Mouse (Mus musculus) stomach, postnatal 0 days (tissue): ENCODE data around the gene Astn2. TPM values are rescaled to one million over a fixed set of nuclear protein-coding genes. Genes with fewer than 3 reads are reported as not detected.
A peak's percentile ranks its signal among the peaks of the same experiment; 100 is the strongest.

Experiments
- ATAC-seq: fragments of 200-750 bp; cut with Nextera tagmentation; 2 replicates; pipeline ENCODE4 v1.8.0; 2017; ENCODE audit not compliant: low FRiP score, low TSS enrichment
- DNase-seq: peaks from one replicate; pipeline ENCODE4 v3.0.0-alpha.2; 2016; ENCODE audit warnings: low spot score
- H3K27ac ChIP-seq: fragments of 300-500 bp; sonication (generic); replicated peaks from 2 replicates; pipeline ENCODE4 v1.5.1; 2014; ENCODE audit warnings: mild to moderate bottlenecking, control low read depth
- H3K27me3 ChIP-seq: fragments of 300-500 bp; sonication (generic); 2 replicates; pipeline ENCODE4 v1.6.1; 2014; ENCODE audit warnings: low read length; ENCODE audit not compliant: control insufficient read depth, insufficient read depth
- H3K36me3 ChIP-seq: fragments of 300-500 bp; sonication (generic); 2 replicates; pipeline ENCODE4 v1.6.1; 2014; ENCODE audit warnings: low read length, mixed read lengths; ENCODE audit not compliant: control insufficient read depth, insufficient read depth
- H3K4me1 ChIP-seq: fragments of 300-500 bp; sonication (generic); replicated peaks from 2 replicates; pipeline ENCODE4 v1.6.1; 2014; ENCODE audit warnings: antibody characterized with exemption; ENCODE audit not compliant: control insufficient read depth, insufficient read depth
- H3K4me2 ChIP-seq: fragments of 300-500 bp; sonication (generic); replicated peaks from 2 replicates; pipeline ENCODE4 v1.6.1; 2014; ENCODE audit warnings: low read depth, mild to moderate bottlenecking, control low read depth, moderate library complexity
- H3K4me3 ChIP-seq: fragments of 300-500 bp; sonication (generic); 2 replicates; pipeline ENCODE4 v1.5.1; 2014; ENCODE audit warnings: low read depth, low read length, control low read depth
- H3K9ac ChIP-seq: fragments of 300-500 bp; sonication (generic); 2 replicates; pipeline ENCODE4 v1.6.1; 2014; ENCODE audit warnings: mild to moderate bottlenecking, low read length, control low read depth, mixed read lengths
- H3K9me3 ChIP-seq: fragments of 300-500 bp; sonication (generic); 2 replicates; pipeline ENCODE4 v1.6.1; 2016; ENCODE audit warnings: low read length; ENCODE audit not compliant: control insufficient read depth
- CTCF ChIP-seq: IDR thresholded peaks from 2 replicates; pipeline ENCODE4 v1.5.1; 2016; ENCODE audit warnings: antibody characterized with exemption, low read depth, mild to moderate bottlenecking, moderate library complexity
- EP300 ChIP-seq: optimal IDR thresholded peaks from 2 replicates; pipeline ENCODE3; 2016; ENCODE audit warnings: antibody characterized with exemption
- WGBS: fragments of 180-500 bp; shearing (Covaris S2); extraction: QIAGEN DNeasy Blood & Tissue Kit; methylation state at CpG from one replicate; pipeline ENCODE4 v1.1.7; 2014; 5-methylcytosine and 5-hydroxymethylcytosine counted together
- polyA plus RNA-seq: library from polyadenylated mRNA; unstranded; fragments of >200 nt; fragmentation: Nextera tagmentation; extraction: Ambion mirVana; gene quantifications from 2 replicates; pipeline ENCODE4 v1.2.1, GENCODE M21; 2015

The Astn2 gene
- polyA plus RNA-seq, 1 experiment from 2014 or later = 0.16 TPM

GRCm38 (mm10) chr4:65886862-65887261 is 517.5 kb downstream of the Astn2 start:
- Histone ChIP-seq H3K9me3 (no peaks in the 10 kb centered on the region), H3K27me3 (no peaks in the 10 kb centered on the region), H3K4me3 (no peak overlapping the region), H3K27ac (no peak overlapping the region), H3K9ac (no peak overlapping the region), H3K36me3 (no peaks in the 10 kb centered on the region), H3K4me1 (no peaks in the 10 kb centered on the region), H3K4me2 (no peak overlapping the region)
- 45% methylated on average over 1 of the region's 1 CpGs for WGBS
- ATAC-seq = no peak
- no peak for DNase-seq
- TF ChIP-seq CTCF (no peak), EP300 (no peak)

- 67% methylated on average over 3 of the region's 3 CpGs for WGBS
- Histone ChIP-seq H3K4me2 (no peak overlapping the region), H3K27ac (no peak overlapping the region), H3K9me3 (no peaks in the 10 kb centered on the region), H3K27me3 (no peaks in the 10 kb centered on the region), H3K36me3 (no peaks in the 10 kb centered on the region), H3K4me3 (no peak overlapping the region), H3K4me1 (no peaks in the 10 kb centered on the region), H3K9ac (no peak overlapping the region)
- no peak for DNase-seq
- TF ChIP-seq CTCF = no peak
- no peak for ATAC-seq
These were observed 518.5 kb downstream of the Astn2 start for GRCm38 (mm10) chr4:65885921-65886320.

DNA sequence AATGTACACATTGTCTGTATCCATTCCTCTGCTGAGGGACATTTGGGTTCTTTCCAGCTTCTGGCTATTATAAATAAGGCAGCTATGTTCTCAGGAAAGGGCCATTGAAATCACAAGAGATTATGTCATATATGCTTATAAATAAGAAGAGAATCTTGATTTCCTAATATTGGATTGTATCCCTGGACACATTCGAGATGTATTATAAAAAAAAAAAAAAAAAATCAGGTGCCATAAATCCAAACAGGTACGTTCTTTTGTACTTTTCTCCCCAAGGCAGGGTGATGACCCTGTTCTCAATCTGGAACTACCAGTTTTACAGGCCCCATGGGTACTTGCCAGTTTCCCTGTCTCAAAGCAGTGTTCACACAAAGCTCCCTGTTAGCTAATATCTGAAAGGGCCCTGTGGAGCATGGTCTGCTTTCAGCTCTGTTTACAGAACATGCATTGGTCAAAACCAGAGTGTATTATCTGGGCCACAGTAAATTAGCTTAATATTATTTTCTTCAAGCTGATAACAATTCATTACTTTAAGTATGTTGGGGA is 530.1 kb downstream of the Astn2 start:
- ATAC-seq = no peak
- no peaks in the 10 kb centered on the region for H3K4me1 ChIP-seq
- H3K9ac ChIP-seq = no peak overlapping the region
- H3K4me3 ChIP-seq = no peak overlapping the region
- 45% methylated on average over 2 of the region's 2 CpGs for WGBS
- DNase-seq = peak; percentile 35
- no peaks in the 10 kb centered on the region for H3K36me3 ChIP-seq
- no peak overlapping the region for H3K4me2 ChIP-seq
- no peak for TF ChIP-seq EP300
- no peak for TF ChIP-seq CTCF
- no peak overlapping the region for H3K27ac ChIP-seq
- H3K27me3 ChIP-seq = no peaks in the 10 kb centered on the region
- no peaks in the 10 kb centered on the region for H3K9me3 ChIP-seq

DNA sequence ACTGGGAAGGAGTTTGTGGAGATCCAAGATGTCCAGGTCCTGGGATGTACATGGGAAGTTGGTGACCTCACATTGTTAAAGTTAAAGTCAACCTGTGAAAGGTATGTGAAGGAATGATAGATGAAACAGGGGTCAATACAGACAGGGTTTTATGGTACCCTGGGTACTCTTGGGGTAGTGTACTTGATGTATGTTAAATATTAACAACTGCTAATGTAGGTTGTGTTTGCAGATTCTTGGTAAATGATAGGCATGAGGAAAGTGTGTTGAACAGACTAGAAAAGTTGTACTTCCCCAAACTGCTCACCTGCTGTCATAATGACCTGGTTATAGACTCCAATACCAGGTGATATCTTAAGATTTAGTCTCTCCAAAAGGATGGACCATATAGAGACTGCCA is 539.9 kb downstream of the Astn2 start:
- Histone ChIP-seq H3K27ac (no peak overlapping the region), H3K36me3 (no peaks in the 10 kb centered on the region), H3K4me2 (no peak overlapping the region), H3K9me3 (no peaks in the 10 kb centered on the region), H3K9ac (no peak overlapping the region), H3K27me3 (no peaks in the 10 kb centered on the region), H3K4me1 (no peaks in the 10 kb centered on the region), H3K4me3 (no peak overlapping the region)
- DNase-seq (no peak), ATAC-seq (no peak)
- TF ChIP-seq CTCF (no peak), EP300 (no peak)

DNA sequence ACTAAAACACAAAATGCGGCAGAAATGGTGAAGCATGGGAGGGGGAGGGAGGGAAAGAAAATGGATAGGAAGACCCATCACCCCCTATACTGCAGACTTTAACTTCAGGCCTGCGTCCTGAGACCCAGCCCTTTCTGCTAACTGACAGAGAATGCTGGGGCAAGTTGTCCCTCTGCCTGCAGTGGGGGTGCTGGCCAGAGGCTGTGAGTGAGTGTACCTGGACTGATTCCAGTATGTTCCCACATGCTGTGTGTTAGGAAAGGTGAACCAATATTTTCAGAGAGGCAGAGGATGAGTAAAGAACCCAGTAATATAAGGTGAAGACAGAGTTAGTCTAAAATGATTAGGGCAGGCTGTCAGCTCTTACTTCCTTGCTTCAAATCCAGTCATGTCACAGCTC is 561.2 kb downstream of the Astn2 start:
- WGBS = 67% methylated on average over 2 of the region's 2 CpGs
- no peaks in the 10 kb centered on the region for H3K4me1 ChIP-seq
- TF ChIP-seq CTCF (no peak), EP300 (no peak)
- H3K4me2 ChIP-seq = no peak overlapping the region
- H3K36me3 ChIP-seq = no peaks in the 10 kb centered on the region
- no peak overlapping the region for H3K9ac ChIP-seq
- no peak overlapping the region for H3K4me3 ChIP-seq
- no peak overlapping the region for H3K27ac ChIP-seq
- H3K27me3 ChIP-seq = no peaks in the 10 kb centered on the region
- ATAC-seq (no peak), DNase-seq (no peak)
- no peaks in the 10 kb centered on the region for H3K9me3 ChIP-seq

- no peaks in the 10 kb centered on the region for H3K36me3 ChIP-seq
- no peak overlapping the region for H3K9ac ChIP-seq
- no peak overlapping the region for H3K4me3 ChIP-seq
- DNase-seq = no peak
- no peak overlapping the region for H3K27ac ChIP-seq
- 67% methylated on average over 9 of the region's 9 CpGs for WGBS
- no peak overlapping the region for H3K4me2 ChIP-seq
- H3K27me3 ChIP-seq = no peaks in the 10 kb centered on the region
- TF ChIP-seq EP300 (no peak), CTCF (no peak)
- H3K9me3 ChIP-seq = no peaks in the 10 kb centered on the region
- no peak for ATAC-seq
- no peaks in the 10 kb centered on the region for H3K4me1 ChIP-seq
These were observed 564.8 kb downstream of the Astn2 start for GRCm38 (mm10) chr4:65839550-65840000.
